Mouse (Mus musculus) heart, adult 9 months (tissue): ENCODE results near the gene 3110082I17Rik.

Experiments used
- DNase-seq, 2 experiments: peaks; one replicate each; pipeline ENCODE4 v3.0.0; 2022; ENCODE audit warnings: low spot score in 2 of 2

The 3110082I17Rik gene

DNA sequence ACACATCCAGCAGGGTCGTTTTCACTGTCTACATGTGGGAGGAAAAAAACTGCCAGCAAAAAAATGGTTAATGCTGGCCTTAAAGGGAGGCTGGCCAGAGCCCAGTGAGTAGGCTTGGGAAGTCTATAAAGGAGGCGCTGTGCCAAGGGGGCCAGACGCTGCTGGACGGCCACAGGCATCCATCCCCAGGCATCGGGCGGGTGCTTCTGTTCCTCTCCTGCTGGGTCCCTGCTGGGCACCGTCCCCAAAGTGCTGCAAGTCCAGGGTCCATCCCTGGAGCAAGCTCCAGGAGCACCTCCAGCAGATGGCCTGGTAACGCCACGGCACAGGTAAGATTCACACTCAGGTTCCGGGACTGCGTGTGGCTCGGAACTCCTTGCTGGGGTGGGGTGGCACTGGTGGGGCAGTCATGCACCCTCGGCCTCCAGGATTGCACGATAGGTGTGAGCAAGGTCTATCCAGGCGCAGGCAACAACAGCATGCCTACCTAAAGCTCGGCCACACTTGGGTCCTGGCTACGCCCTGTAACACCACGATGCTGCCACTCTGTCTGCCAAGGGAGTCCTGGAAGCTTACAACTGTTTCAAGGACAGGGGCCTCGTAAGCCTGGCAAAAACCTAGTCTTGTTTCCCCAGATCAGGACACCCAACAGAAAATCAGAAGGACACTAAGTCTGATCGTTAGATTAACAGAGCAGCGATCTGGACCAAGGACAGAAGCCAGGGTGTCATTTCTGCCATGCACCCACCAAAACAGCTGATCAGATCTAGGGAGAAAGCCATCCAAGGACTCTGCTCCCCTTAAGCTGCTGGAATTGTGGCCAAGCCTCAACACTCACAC is 37.1 kb downstream of the 3110082I17Rik start, which contains the start of gene Gper1:
Gene Gper1 (plus strand): TSS at position 126 of the 840 bp plus-strand sequence.
- DNase-seq = no peak

- no peak for DNase-seq
Measured at GRCm38 (mm10) chr5:139418633-139419032, 41.7 kb downstream of the 3110082I17Rik start.

DNA sequence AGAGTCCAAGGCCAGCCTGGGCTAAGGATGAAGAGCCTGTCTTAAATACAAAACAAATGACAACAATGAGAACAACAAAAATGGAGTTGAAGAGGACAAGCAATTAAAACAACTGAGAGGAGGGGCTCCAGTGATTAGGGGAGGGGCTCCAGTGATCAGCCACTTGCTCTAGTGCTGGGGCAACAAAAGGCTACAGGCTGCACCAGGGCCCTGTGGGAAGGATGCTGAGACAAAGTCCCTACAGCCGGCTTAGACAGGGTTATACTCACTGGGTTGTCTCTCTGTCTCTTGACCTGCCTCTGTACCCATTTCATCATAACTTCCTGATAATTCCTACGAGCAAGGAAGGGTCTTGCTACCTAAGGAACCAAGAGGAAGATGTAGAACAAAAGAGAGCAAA is 42.2 kb downstream of the 3110082I17Rik start:
- DNase-seq = no peak

GRCm38 (mm10) chr5:139417480-139417879 is 42.8 kb downstream of the 3110082I17Rik start:
- no peak for DNase-seq

DNA sequence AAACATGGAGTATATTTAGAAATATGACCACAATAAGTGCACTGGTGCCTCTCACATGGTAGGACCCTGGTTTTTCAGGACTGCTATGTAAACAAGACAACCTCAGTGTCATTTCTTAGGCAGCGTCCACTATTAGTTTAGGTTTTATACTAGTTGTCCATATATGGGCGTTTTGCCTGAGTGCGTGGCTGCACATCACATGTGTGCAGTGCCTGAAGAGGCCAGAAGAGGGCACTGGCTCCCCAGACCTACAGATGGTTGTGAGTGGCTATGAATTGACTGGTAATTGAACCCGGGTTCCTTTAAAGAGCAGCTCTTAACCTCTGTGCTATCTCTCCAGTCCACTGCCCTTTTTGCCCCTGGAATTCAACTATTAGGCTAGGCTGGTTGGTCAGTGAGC is 43.4 kb downstream of the 3110082I17Rik start:
- DNase-seq = no peak

DNA sequence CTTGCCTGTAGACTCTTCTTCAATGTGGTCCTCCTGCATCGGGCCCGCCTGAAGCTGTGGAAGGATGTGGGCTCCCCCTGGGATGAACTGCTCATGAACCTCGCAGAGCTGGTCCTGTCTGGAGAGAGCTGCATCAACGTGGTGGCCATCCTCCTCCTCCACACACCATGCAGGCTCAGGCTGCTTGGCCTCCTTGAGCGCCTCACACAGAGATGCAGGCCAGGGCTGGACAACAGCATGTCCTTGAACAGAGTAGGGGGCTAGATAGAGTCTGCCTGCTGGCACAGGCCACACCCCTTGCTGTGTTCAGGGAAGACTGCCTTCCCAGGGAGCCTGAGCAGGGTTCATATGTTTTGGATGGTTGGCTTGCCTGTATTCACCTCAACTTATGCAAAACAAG is 45.3 kb downstream of the 3110082I17Rik start:
- DNase-seq = no peak

DNA sequence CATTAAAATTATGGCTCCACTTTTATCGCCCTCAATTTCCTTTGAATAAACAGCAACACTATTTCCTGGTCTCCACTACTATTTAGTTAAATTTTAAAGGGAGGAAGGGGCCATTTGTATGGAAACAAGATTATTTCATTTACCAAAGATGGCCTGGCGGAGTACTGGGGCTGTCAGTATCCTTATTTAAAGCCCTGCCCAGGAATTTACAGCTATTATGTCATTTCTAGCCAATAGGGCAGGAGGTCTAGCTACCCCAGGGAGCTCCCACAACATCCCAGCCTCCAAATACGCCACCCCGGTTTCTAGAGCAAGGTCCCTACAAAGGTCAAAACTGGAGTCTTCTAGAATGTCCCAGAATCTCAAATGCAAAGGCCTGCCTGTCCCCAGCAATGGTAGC is 46.8 kb downstream of the 3110082I17Rik start:
- no peak for DNase-seq

- no peak for DNase-seq
Measured at GRCm38 (mm10) chr5:139411665-139412314, 48.5 kb downstream of the 3110082I17Rik start.

DNA sequence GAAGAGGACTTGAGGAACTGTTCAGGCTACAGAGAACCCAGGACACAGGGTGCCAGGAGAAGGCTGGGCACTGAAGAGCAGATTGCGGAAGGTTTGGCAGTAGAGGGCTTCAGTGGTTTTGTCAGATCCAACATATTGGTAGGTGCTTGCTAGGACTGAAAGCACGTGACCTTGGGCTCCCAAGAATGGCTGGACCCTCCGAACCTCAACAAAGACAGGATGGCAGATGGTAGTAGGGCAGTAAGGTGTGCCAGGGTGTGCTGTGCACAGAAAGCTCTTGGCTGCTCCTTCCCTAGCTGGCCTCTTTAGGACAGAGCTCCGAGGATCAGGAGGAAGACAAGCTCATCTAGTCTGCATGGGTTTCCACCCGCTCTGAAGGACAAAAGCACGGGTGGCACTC is 49.2 kb downstream of the 3110082I17Rik start:
- no peak for DNase-seq

DNA sequence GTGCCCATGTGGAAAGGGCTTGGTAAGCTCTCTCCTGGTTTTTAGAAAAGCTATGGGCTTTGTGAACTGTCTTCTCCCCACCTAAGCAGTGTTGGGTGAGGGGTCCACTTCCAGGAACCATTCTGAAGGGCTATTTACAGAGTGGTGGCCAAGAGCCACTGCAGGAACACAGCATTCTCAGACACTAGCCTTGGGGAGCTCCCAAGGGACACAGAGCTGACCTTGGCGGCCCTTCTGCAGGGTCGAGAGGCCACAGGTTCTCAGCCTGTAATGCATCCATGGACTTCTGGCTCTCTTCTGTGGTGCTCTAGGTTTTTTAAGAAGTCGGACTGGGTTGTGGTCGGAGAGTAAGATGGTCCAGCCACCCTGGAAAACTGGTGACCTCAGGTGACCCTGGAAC is 50.3 kb downstream of the 3110082I17Rik start:
- no peak for DNase-seq

GRCm38 (mm10) chr5:139409412-139409811 is 50.9 kb downstream of the 3110082I17Rik start:
- peak; percentile 89 for DNase-seq

DNA sequence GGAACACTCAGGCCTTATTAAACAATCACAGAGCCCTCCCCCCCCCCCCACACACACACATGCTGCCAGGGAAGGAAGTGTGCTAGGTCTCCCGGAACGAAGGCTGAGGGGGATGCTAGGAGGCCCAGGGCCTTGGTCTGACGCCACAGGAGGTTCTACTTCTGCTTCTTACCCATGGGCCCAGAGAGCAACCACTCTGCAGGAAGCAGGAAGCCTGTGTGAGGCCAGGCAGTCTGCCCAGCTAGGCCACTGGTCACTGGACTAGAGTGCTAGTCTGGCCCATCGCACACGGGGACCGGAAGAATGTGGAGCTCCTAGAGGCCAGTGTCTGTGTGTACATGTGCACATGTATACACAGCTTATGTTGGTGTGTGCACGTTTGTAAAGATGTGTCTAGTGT is 51.8 kb downstream of the 3110082I17Rik start:
- peak in 1 of 2 experiments; percentile 72 for DNase-seq

- no peak for DNase-seq
Measured at GRCm38 (mm10) chr5:139407121-139407885, 53.0 kb downstream of the 3110082I17Rik start.

DNA sequence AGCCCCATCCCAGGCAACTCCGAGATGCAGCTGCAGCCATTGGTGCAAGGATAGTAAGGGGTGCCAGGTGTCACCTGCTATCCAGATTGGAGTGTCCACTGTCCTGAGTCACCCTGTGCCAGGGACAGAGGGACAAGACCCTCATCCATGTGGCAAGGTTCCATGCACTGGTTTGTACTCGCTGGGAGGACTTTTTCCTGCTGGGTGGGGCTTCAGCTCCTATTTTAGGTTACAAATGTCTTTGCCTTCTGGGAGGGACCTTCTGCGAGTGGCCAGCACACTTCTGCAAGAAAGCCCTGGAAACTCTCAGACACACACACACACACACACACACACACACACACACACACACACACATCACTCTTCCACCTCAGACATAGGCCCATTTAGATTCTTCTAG is 54.4 kb downstream of the 3110082I17Rik start:
- DNase-seq = peak; percentile 57 to 69

DNA sequence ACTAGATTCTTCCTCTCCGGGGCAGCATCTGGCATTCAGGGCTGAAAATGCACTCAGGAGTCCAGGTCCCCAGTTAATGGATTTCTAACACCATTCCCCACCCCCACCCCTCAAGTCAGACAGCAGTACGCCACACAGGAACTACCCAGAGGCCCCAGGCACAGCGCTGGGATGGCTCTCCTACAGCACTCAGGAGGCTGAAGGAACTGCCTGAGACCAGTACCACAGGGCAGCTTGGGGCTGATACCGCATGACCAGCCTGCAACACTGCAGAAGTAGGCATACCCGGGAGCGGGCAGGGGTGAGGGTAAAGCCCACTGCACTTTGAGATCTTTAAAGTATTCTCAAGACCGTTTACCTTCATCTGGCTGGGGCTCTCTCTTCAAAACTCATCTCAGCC is 54.8 kb downstream of the 3110082I17Rik start:
- no peak for DNase-seq

- DNase-seq = peak in 1 of 2 experiments; percentile 61
Measured at GRCm38 (mm10) chr5:139404801-139405401, 55.4 kb downstream of the 3110082I17Rik start, which contains the start of gene C130050O18Rik. C130050O18Rik (plus strand) TSS chr5:139405280.

- DNase-seq = no peak
Measured at GRCm38 (mm10) chr5:139403692-139404260, 56.6 kb downstream of the 3110082I17Rik start.

GRCm38 (mm10) chr5:139402106-139402505 is 58.2 kb downstream of the 3110082I17Rik start:
- DNase-seq = no peak

- no peak for DNase-seq
Measured at GRCm38 (mm10) chr5:139399991-139400390, 60.3 kb downstream of the 3110082I17Rik start.

DNA sequence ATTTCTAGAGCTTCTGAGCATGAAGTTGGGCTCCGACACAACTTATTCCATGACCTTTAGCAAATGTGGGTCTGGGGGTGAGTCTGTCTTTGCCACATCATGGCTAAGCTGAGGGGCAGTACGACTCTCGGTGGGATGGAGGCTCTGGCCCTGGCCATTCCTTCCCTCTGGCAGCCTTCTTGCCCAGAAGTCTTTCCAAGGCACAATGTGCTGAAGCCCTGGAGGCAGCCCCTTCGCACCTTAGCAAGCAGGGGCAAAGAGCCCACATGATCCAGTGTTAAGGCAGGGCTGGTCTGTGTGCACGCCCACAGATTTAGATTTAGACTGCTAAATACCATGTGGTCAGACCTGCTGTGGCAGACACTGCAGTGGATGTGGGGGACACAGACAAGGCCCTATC is 61.5 kb downstream of the 3110082I17Rik start:
- DNase-seq = no peak
